Mouse (Mus musculus): Measurements from ENCODE around the gene Gng2.

Gene Gng2

DNA sequence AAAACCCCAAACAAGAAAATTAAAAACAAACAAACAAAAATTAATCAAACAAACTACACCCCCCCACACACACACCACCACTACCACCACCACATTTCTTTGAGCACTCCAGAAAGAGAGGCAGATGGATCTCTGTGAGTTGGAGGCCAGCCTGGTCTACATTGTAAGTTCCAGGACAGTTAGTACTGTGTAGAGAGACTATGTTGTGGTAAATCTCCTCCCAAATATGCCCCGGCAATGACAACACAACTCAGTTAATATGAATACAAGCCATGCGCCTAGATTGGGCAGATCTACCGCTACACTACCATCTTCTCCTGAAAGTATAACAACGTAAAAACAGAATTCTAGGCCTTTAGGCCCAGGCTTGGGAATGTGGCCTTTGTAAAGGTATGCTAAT lies 117.1 kb downstream of the Gng2 start:
- no peak for DNase-seq (ENCODE audit: low spot score in 2 of 2)

DNA sequence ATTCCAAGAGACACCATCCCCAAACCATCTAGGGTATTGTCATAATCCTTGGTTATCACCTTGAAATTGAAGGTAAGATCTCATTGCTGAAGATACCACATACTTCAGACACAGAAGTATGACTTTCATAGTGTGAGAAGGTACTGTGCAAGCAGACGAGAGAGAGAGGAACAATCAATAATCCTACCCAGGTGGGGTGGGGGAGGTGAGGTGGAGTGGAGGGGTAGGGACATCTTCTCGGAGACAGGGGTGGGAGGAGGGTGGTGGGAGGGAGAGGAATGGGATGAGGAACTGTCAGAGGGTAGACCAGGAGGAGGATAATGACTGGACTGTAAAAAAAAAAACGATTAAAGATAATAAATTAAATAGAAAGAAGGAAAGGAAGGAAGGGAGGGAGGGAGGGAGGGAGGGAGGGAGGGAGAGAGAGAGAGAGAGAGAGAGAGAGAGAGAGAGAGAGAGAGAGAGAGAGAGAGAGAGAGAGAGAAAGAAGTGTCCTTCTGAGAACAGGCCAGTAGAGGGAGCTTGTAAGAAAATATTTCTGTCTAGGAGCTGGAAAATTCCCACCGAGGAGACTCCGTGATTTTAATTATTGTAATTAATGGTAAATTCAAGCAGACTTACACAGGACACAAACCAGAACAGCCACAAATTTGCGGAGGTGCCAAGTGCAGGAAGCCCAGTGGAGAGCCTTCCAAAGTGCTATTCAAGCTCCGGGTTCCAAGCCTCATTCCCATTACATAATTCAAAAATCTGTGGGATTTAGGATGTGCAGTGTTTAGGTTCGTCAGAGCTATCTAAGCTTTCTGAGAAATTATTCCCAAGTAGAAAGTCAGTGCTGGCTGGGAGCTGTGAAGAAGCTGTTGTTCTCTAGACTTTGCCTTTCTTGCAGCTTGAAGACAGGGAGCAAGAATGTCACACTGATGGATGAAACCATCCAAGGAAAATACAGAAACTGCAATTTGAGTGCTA lies 118.3 kb downstream of the Gng2 start:
- DNase-seq (ENCODE audit: low spot score in 2 of 2): peak; percentile 18 to 27

GRCm38 (mm10) chr14:19858279-19858678 lies 119.1 kb downstream of the Gng2 start:
- no peak for DNase-seq (ENCODE audit: low spot score in 2 of 2)

GRCm38 (mm10) chr14:19853471-19853870 lies 124.0 kb downstream of the Gng2 start:
- DNase-seq (ENCODE audit: low spot score in 2 of 2): no peak

GRCm38 (mm10) chr14:19839600-19840332 lies 137.7 kb downstream of the Gng2 start:
- peak; percentile 36 to 48 for DNase-seq (ENCODE audit: low spot score in 2 of 2)

DNA sequence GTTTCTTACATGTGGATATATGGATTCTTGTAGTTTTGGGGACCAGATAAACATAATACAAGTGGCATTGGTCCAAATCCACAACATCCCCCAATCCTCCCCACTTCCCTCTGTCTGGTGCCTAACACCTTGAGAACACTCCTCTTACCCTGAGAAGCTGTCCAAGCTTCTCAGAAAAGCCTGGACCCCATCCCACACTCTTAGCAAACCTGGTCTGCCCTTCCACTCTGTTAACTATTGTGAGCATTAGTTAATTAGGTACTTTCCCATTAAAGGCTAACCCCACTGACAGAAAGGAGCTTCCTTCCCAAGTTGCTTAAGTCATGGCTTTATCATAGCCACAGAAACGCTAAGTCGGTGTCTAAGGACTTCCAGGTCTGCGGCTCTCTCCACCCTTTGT lies 141.1 kb downstream of the Gng2 start:
- no peak for DNase-seq (ENCODE audit: low spot score in 2 of 2)

DNA sequence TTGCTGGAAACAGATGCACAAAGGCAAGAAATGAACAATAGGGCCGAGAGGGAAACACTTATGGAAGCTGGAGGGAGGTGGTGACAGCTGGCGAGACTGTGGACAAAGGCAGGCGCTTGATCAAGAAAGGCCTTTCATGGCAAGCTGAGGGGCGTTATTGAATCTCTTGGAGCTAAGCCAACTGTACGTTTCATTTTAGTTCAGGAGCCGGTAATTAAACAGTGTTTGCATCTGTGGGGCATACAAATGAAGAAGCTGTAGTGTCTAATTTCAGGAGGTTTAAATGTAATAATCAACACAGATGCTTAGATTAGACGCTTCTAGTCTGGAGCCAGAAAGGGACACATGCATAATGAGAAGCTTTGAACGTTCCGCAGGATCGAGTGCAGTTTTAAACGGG lies 151.9 kb downstream of the Gng2 start:
- no peak for DNase-seq (ENCODE audit: low spot score in 2 of 2)

DNA sequence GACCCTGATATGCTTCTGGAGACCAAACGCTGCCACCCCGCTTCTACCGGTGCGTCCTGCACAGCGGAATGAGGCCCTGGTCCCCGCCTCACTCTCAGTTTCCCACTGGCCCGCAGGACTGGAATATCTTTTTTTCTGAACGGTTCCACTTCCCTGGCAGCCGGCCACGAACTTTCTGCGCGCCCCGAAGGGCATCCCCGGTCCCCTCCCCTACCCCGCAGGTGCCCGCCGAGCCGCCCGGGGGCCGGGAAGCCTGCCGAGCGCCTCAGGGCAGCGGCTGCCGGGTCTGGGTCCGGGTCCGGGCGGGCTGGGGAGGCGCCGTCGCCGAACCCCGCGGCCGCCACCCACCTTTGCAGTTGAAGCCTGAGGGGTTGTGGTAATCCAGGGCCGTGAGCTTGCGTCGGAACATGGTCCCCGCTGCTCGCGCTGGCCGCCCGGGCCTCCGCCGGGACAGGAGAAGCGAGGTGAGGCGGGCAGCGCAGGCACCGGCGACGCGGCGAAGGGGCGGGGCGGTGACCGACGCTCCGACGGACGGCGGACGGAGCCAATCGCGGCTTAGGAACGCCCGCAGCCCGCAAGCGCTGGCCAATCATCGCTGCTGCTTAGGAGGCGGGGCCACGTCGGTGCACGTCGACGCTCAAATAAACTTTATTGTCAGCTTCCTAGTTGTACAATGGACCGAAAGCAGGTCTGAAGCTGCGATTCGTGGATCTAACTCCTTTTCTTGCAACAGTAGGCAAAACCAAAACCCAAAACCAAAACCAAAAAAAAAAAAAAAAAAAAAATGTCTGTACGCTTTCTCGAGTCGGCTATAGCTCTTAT lies 153.9 kb downstream of the Gng2 start, which contains the start of gene Rtraf:
Gene Rtraf (minus strand): TSS at position 504 of the 822 bp plus-strand sequence.
- DNase-seq (ENCODE audit: low spot score in 2 of 2): peak; percentile 85 to 89
